ENCODE assay signal across 8 mouse cellular contexts in the genomic region with DNA sequence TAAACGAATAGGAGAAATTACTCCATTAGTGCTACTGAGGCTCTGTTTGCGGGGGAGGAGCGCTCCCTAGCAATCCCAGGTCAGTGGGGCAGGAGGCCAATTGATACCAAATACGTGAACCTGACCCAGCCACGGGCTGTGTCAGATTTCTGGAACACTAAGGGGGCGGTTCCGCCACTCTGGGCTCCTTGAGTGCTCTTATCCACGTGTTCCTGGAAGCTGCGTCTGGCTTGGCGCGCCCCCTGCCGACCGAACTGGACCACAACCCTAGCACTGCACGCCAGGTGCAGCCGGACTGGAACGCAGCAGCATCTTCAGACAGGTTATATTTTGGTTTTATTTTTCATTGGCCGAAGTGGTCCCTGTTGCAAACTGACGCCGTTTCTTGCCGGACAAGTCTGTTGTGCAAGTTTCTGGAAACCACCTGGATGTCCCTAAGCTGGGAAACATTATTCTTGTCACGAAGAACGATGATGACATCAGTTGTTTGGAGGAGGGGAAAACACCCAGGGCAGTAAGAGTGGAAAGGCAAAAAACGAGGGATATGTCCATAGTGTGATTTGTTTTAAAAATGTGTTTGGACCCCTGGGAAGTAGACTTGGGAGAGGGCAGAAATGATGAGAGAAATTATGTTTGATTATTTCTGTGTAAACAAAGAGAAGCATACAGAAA. TPM values are rescaled to one million over a fixed set of nuclear protein-coding genes. Genes with fewer than 3 reads are reported as not detected.
DNase-seq lines count a peak whose midpoint lies in the region; ATAC-seq and TF ChIP-seq lines count a peak whose summit lies in the region.

No protein-coding gene starts in this region.

- TF ChIP-seq POLR2A in small intestine, adult 2 months (IDR thresholded peaks at IDR 0.05; ENCODE audit: low read depth, low read length): no peak

- H3K27me3 ChIP-seq in embryonic facial prominence, embryonic 10.5 days (replicated peaks; ENCODE audit: low read depth, poor library complexity, severe bottlenecking): no peaks in the 10 kb centered on the region
- no peaks in the 10 kb centered on the region for H3K27me3 ChIP-seq in limb, embryonic 10.5 days (ENCODE audit: low read depth, poor library complexity, severe bottlenecking)
- no peaks in the 10 kb centered on the region for H3K27me3 ChIP-seq in midbrain, embryonic 13.5 days
- H3K27me3 ChIP-seq in small intestine, adult 2 months (ENCODE audit: control insufficient read depth, insufficient read depth, low read length): no peaks in the 10 kb centered on the region

- no peak overlapping the region for H3K27ac ChIP-seq in embryonic facial prominence, embryonic 10.5 days (replicated peaks)
- H3K27ac ChIP-seq in limb, embryonic 10.5 days: peak overlapping the region; percentile 19; the same call in 1 of the 2 replicates
- H3K27ac ChIP-seq in midbrain, embryonic 13.5 days: no peak overlapping the region
- no peak overlapping the region for H3K27ac ChIP-seq in small intestine, adult 2 months (ENCODE audit: insufficient read depth, low read depth, low read length)

- ATAC-seq in midbrain, embryonic 13.5 days: peak; percentile 90

- peaks cover 25% of the 10 kb centered on the region for H3K4me1 ChIP-seq in embryonic facial prominence, embryonic 10.5 days
- peaks cover 20% of the 10 kb centered on the region for H3K4me1 ChIP-seq in limb, embryonic 10.5 days
- peaks cover 7% of the 10 kb centered on the region for H3K4me1 ChIP-seq in midbrain, embryonic 13.5 days (replicated peaks)
- peaks cover 2% of the 10 kb centered on the region; the same call in 1 of the 2 replicates for H3K4me1 ChIP-seq in small intestine, adult 2 months (ENCODE audit: control insufficient read depth, insufficient read depth, insufficient read length, low read length)

- H3K4me3 ChIP-seq in embryonic facial prominence, embryonic 10.5 days: peak overlapping the region; percentile 42
- H3K4me3 ChIP-seq in limb, embryonic 10.5 days: peak overlapping the region; percentile 25
- peak overlapping the region; percentile 16; the same call in 1 of the 2 replicates for H3K4me3 ChIP-seq in midbrain, embryonic 13.5 days (replicated peaks)
- H3K4me3 ChIP-seq in small intestine, adult 2 months (ENCODE audit: low read depth, low read length): no peak overlapping the region

- DNase-seq in 3134 (ENCODE audit: extremely low read depth, insufficient read length, low spot score): peak; percentile 59
- peak; percentile 89 for DNase-seq in adrenal gland, postnatal 14 days
- DNase-seq in embryonic facial prominence, embryonic 10.5 days (ENCODE audit: low spot score): peak; percentile 88
- DNase-seq in heart, adult 11 months: peak; percentile 97
- DNase-seq in kidney, adult 11 months: peak; percentile 76
- DNase-seq in limb, embryonic 10.5 days (ENCODE audit: low spot score): peak; percentile 89

- no peaks in the 10 kb centered on the region for H3K36me3 ChIP-seq in embryonic facial prominence, embryonic 10.5 days (replicated peaks)
- no peaks in the 10 kb centered on the region for H3K36me3 ChIP-seq in limb, embryonic 10.5 days
- no peaks in the 10 kb centered on the region for H3K36me3 ChIP-seq in midbrain, embryonic 13.5 days
- no peaks in the 10 kb centered on the region for H3K36me3 ChIP-seq in small intestine, adult 2 months (ENCODE audit: control insufficient read depth, insufficient read depth, low read length)

- TF ChIP-seq CTCF in small intestine, adult 2 months (IDR thresholded peaks at IDR 0.05; ENCODE audit: extremely low read depth, insufficient read length, insufficient replicate concordance, low read depth, low read length): peak; percentile 81

- no peak overlapping the region for H3K9ac ChIP-seq in midbrain, embryonic 13.5 days (replicated peaks)

- 13% methylated on average over 23 of the region's 23 CpGs for WGBS in embryonic facial prominence, embryonic 10.5 days
- WGBS in limb, embryonic 10.5 days: 16% methylated on average over 23 of the region's 23 CpGs
- 17% methylated on average over 23 of the region's 23 CpGs for WGBS in midbrain, embryonic 13.5 days
- WGBS in small intestine, adult 2 months: 10% methylated on average over 23 of the region's 23 CpGs

- peak overlapping the region; percentile 50 for H3K4me2 ChIP-seq in midbrain, embryonic 13.5 days (replicated peaks)

- H3K9me3 ChIP-seq in embryonic facial prominence, embryonic 10.5 days: no peaks in the 10 kb centered on the region
- no peaks in the 10 kb centered on the region for H3K9me3 ChIP-seq in limb, embryonic 10.5 days (replicated peaks)
- no peaks in the 10 kb centered on the region for H3K9me3 ChIP-seq in midbrain, embryonic 13.5 days

RNA-seq across cellular contexts. Expression of a gene that starts 1.6 kb away (rescaled TPM):
- total RNA-seq in adrenal gland, postnatal 14 days (2021): 1.4 and 3.0 TPM in 2 replicates
- 0.40 and 0.57 TPM in 2 replicates for polyA plus RNA-seq in embryonic facial prominence, embryonic 10.5 days (2016; fragmentation: Nextera tagmentation; extraction: Ambion mirVana)
- 0.10 and 0.25 TPM in 2 replicates for polyA plus RNA-seq in limb, embryonic 10.5 days (2016; fragmentation: Nextera tagmentation; extraction: Ambion mirVana)
- polyA plus RNA-seq in midbrain, embryonic 13.5 days (2015; fragmentation: Nextera tagmentation; extraction: Ambion mirVana): 1.2 and 1.4 TPM in 2 replicates
- polyA plus RNA-seq in small intestine, adult 2 months (2012; rRNA removed): 0.09 and 0.13 TPM in 2 replicates
